ENCODE assay signal across 9 mouse cellular contexts in the genomic region with DNA sequence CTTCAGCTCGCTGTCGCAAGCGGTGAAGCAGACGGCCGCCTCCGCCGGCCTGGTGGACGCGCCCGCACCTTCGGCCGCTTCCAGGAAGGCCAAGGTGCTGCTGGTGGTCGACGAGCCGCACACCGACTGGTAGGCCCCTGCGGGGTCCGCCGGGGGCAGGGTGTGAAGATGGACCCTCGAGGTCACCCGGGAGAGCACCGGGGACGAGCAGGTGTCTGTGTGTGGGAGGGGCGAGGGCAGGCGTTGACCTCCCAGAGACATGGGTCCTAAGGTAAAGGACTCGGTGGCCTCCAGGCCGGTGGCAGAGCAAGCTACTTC. TPM values are rescaled to one million over a fixed set of nuclear protein-coding genes. Genes with fewer than 3 reads are reported as not detected.
DNase-seq lines count a peak whose midpoint lies in the region; ATAC-seq and TF ChIP-seq lines count a peak whose summit lies in the region.
"Had no signal": no experiment of that assay in that cellular context is flagged by ENCODE, and none has a peak within 500 bp of the region (broad histone marks: within the 10 kb centered on the region; RNA-seq: fewer than 3 reads in every experiment).

No protein-coding gene starts in this region.

- no peak for TF ChIP-seq CTCF in E14TG2a.4 (conservative IDR thresholded peaks at IDR 0.05; ENCODE audit: low read length)

- H3K27me3 ChIP-seq in heart, embryonic 12.5 days (replicated peaks) = peaks cover 42% of the 10 kb centered on the region
- H3K27me3 ChIP-seq in E14TG2a.4 (ENCODE audit: insufficient read depth, low read length) = peaks cover 45% of the 10 kb centered on the region
- peaks cover 6% of the 10 kb centered on the region; the same call in 1 of the 2 replicates for H3K27me3 ChIP-seq in forebrain, embryonic 11.5 days (ENCODE audit: control insufficient read depth, insufficient read depth, low read length)
- H3K27me3 ChIP-seq in liver, embryonic 13.5 days = peaks cover 43% of the 10 kb centered on the region

- intact Hi-C loops in heart, postnatal 14 days (cut with DNase I) = no loop called here

- H3K4me1 ChIP-seq in heart, embryonic 12.5 days (replicated peaks) = peaks cover 9% of the 10 kb centered on the region
- H3K4me1 ChIP-seq in E14TG2a.4 (replicated peaks; ENCODE audit: low read depth, low read length) = peaks cover 6% of the 10 kb centered on the region; the same call in 1 of the 2 replicates
- peaks cover 4% of the 10 kb centered on the region; the same call in 1 of the 2 replicates for H3K4me1 ChIP-seq in forebrain, embryonic 11.5 days (replicated peaks; ENCODE audit: control insufficient read depth, insufficient read depth, low read length)
- H3K4me1 ChIP-seq in liver, embryonic 13.5 days (replicated peaks) = peaks cover 13% of the 10 kb centered on the region

- no peak for ATAC-seq in heart, embryonic 12.5 days (ENCODE audit: insufficient number of reproducible peaks, low FRiP score)
- peak; percentile 45 for ATAC-seq in forebrain, embryonic 11.5 days (replicated peaks; ENCODE audit: low FRiP score)
- ATAC-seq in liver, embryonic 13.5 days (ENCODE audit: low read depth) = no peak

- H3K4me2 ChIP-seq in heart, embryonic 12.5 days = peak overlapping the region; percentile 83
- peak overlapping the region; percentile 83 for H3K4me2 ChIP-seq in forebrain, embryonic 11.5 days (ENCODE audit: low read depth, low read length, severe bottlenecking)
- peak overlapping the region; percentile 75 for H3K4me2 ChIP-seq in liver, embryonic 13.5 days

- H3K9ac ChIP-seq in heart, embryonic 12.5 days = peak overlapping the region; percentile 71
- H3K9ac ChIP-seq in forebrain, embryonic 11.5 days (ENCODE audit: low read length) = peak overlapping the region; percentile 58
- H3K9ac ChIP-seq in liver, embryonic 13.5 days = no peak overlapping the region

- H3K4me3 ChIP-seq in heart, embryonic 12.5 days = peak overlapping the region; percentile 63
- H3K4me3 ChIP-seq in E14TG2a.4 (replicated peaks; ENCODE audit: low read length) = peak overlapping the region; percentile 85
- peak overlapping the region; percentile 59 for H3K4me3 ChIP-seq in forebrain, embryonic 11.5 days (ENCODE audit: low read depth, low read length)
- peak overlapping the region; percentile 59 for H3K4me3 ChIP-seq in liver, embryonic 13.5 days (replicated peaks)

- 3% methylated on average over 27 of the region's 27 CpGs for WGBS in heart, embryonic 12.5 days
- 1% methylated on average over 27 of the region's 27 CpGs for WGBS in forebrain, embryonic 11.5 days
- 4% methylated on average over 27 of the region's 27 CpGs for WGBS in liver, embryonic 13.5 days (ENCODE audit: insufficient replicate concordance)

- no peak overlapping the region for H3K27ac ChIP-seq in heart, embryonic 12.5 days (ENCODE audit: poor library complexity, severe bottlenecking)
- H3K27ac ChIP-seq in forebrain, embryonic 11.5 days (ENCODE audit: low read depth, low read length) = no peak overlapping the region
- no peak overlapping the region for H3K27ac ChIP-seq in liver, embryonic 13.5 days

- H3K9me3 ChIP-seq in heart, embryonic 12.5 days (replicated peaks) = no peaks in the 10 kb centered on the region
- no peaks in the 10 kb centered on the region; the same call in 1 of the 2 replicates for H3K9me3 ChIP-seq in E14TG2a.4 (ENCODE audit: low read length)
- H3K9me3 ChIP-seq in forebrain, embryonic 11.5 days (ENCODE audit: control insufficient read depth, low read length) = no peaks in the 10 kb centered on the region
- no peaks in the 10 kb centered on the region for H3K9me3 ChIP-seq in liver, embryonic 13.5 days (replicated peaks)

- no peak for DNase-seq in heart, postnatal 14 days
- no peak for DNase-seq in forebrain, embryonic 11.5 days (ENCODE audit: low spot score)
- DNase-seq in liver, embryonic 13.5 days = no peak
- DNase-seq in yolk sac, embryonic 10.5 days (ENCODE audit: low spot score) = peak; percentile 8
- DNase-seq in spleen, postnatal 4 days (ENCODE audit: low spot score in 2 of 2) = no peak
- DNase-seq in frontal cortex, postnatal 25 days (ENCODE audit: low spot score in 2 of 2) = no peak

- no peaks in the 10 kb centered on the region for H3K36me3 ChIP-seq in heart, embryonic 12.5 days
- no peaks in the 10 kb centered on the region for H3K36me3 ChIP-seq in E14TG2a.4 (ENCODE audit: insufficient read depth, low read length)
- H3K36me3 ChIP-seq in forebrain, embryonic 11.5 days (ENCODE audit: control insufficient read depth, insufficient read depth, low read length) = no peaks in the 10 kb centered on the region
- H3K36me3 ChIP-seq in liver, embryonic 13.5 days = no peaks in the 10 kb centered on the region

RNA-seq across cellular contexts. Expression of a gene that starts 0.6 kb away (rescaled TPM):
- 0.99 and 1.4 TPM in 2 replicates for polyA plus RNA-seq in heart, embryonic 12.5 days (2016; fragmentation: Nextera tagmentation; extraction: Ambion mirVana)
- 1 to 10 TPM; 5.1 to 5.4 TPM for total RNA-seq in heart, postnatal 14 days (2021)
- 1.7 TPM in 2 replicates for polyA plus RNA-seq in forebrain, embryonic 11.5 days (2014; fragmentation: Nextera tagmentation; extraction: Ambion mirVana)
- 0.08 and 0.09 TPM in 2 replicates for polyA plus RNA-seq in liver, embryonic 13.5 days (2015; fragmentation: Nextera tagmentation; extraction: Ambion mirVana)
- total RNA-seq: hematopoietic stem cell, adult 5-6 weeks had no signal
